Mouse (Mus musculus) layer of hippocampus, postnatal 14 days (tissue): ENCODE data around the gene Urad. TPM values are rescaled to one million over a fixed set of nuclear protein-coding genes. Genes with fewer than 3 reads are reported as not detected.

Source experiments
- DNase-seq, 2 experiments: peaks; one replicate each; pipeline ENCODE4 v3.0.0; 2021 to 2022; ENCODE audit warnings: low spot score in 2 of 2, mixed read lengths in 1 of 2
- microRNA-seq, 2 experiments: library from miRNA; unstranded; fragments of <30 nt; microRNA quantifications; one replicate each; pipeline ENCODE4 v1.2.0; 2021
- total RNA-seq, 2 experiments: library from RNA; stranded (reverse); gene quantifications; 2 replicates each; pipeline ENCODE4 v1.2.3; 2021

Gene Urad
- total RNA-seq, 2 experiments from 2014 or later = not detected

DNA sequence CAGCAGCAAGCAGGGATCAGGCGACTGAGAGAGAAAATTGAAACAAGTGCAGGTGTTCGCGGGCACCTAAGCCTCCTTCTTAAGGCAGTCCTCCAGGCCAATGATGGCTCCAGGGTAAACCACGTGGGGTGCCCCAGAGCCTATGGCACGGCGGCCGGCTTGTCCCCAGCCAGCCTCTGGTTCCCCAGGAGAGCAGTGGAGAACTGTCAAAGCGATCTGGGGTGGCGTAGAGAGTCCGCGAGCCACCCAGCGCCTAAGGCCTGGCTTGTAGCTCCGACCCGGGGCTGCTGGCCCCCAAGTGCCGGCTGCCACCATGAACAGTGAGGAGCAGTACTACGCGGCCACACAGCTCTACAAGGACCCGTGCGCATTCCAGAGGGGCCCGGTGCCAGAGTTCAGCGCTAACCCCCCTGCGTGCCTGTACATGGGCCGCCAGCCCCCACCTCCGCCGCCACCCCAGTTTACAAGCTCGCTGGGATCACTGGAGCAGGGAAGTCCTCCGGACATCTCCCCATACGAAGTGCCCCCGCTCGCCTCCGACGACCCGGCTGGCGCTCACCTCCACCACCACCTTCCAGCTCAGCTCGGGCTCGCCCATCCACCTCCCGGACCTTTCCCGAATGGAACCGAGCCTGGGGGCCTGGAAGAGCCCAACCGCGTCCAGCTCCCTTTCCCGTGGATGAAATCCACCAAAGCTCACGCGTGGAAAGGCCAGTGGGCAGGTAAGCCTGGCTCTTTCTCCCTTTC lies 52.1 kb downstream of the Urad start, which contains the start of gene Pdx1:
Gene Pdx1, plus strand, starts transcription at position 34 of the 747 bp plus-strand sequence.
- no peak for DNase-seq

DNA sequence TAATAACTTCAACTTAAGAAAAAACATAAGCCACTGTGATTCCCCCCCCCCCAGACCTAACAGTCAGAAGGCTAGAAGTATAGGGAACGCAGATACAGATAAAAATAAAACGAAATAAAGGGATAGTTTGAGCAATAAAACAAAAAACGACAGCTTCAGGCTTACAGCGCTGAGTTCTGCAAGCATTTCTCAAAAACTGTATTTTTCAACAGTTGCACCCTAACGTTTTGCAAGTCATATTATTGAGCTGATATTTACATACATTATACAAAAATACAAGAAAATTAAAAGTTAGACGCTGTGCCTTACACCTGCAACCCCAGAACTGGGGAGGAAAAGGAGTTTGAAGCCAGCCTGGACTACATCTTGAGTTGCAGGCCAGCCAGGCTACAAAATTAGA lies 52.9 kb downstream of the Urad start:
- DNase-seq = no peak

DNA sequence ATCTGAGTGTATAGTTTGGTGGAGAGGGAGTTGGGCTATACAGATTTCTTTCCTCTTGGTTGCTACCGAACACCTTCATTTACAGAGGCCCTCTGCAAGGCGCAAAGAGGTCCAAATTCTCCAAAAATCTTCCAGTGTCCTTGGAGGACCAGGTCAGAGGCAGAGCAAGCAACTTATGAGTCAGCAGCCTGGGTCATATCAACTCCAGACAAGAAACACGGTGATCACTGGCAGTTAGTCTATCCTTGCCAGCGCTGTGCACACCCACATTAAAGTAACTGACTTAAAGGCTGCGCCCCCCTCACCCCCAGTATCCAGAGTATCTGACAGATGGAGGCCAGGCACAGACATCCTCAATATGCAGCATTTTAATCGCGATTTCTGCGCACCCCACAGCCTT lies 53.5 kb downstream of the Urad start:
- no peak for DNase-seq

DNA sequence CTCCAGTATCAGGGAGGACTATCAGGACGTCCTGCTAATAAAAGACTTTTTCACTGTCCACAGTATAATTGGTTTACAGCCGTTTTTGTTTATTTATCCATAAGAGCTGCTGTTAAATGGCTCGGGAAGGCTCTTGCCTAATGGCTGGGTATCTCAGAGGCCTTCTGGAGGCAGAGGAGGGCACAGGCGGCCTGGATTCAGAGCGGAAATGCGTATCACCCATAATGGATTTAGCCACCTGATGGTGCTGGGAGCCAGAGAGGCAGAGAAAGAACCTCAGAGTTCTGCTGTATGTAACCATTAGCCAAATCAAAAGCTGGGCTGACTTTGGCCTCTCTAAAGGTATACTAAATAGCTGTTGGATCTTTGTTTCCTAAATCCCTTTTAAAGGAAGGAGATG lies 54.8 kb downstream of the Urad start:
- DNase-seq = no peak

Small RNA genes lying within 50 kb of the gene (microRNA-seq; reads per million reads assigned to microRNA genes)
- 0.57 to 1.1 reads per million in 2 experiments for gene Mir7k

Other genes with a start within 250 kb of the Urad start
- 1 to 10 TPM; 5.2 to 6.1 TPM for gene Lnx2, start 245.9 kb downstream of the Urad start, total RNA-seq
- gene Polr1d, start 245.4 kb downstream of the Urad start, total RNA-seq = 10 to 100 TPM; 62.4 to 75.0 TPM
- under 1 TPM; 0.72 to 0.97 TPM for gene Gsx1, start 133.7 kb downstream of the Urad start, total RNA-seq
- gene Pdx1, start 52.5 kb downstream of the Urad start, total RNA-seq = not detected
- not detected for gene Cdx2, start 15.2 kb downstream of the Urad start, total RNA-seq
- gene Flt3, start 78.0 kb upstream of the Urad start, total RNA-seq = 1 to 10 TPM; 6.2 to 6.8 TPM
- gene Pan3, start 107.7 kb upstream of the Urad start, total RNA-seq = 10 to 100 TPM; 89.4 to 97.4 TPM